Mouse (Mus musculus): Measurements from ENCODE around the gene Lcor. TPM values are rescaled to one million over a fixed set of nuclear protein-coding genes. Genes with fewer than 3 reads are reported as not detected.

Gene Lcor
- polyA plus RNA-seq, 1 experiment from 2014 or later = 5.9 TPM

- no peak for ATAC-seq (ENCODE audit: low read depth)
Measured at GRCm38 (mm10) chr19:41447760-41448159, 34.7 kb upstream of the Lcor start.

DNA sequence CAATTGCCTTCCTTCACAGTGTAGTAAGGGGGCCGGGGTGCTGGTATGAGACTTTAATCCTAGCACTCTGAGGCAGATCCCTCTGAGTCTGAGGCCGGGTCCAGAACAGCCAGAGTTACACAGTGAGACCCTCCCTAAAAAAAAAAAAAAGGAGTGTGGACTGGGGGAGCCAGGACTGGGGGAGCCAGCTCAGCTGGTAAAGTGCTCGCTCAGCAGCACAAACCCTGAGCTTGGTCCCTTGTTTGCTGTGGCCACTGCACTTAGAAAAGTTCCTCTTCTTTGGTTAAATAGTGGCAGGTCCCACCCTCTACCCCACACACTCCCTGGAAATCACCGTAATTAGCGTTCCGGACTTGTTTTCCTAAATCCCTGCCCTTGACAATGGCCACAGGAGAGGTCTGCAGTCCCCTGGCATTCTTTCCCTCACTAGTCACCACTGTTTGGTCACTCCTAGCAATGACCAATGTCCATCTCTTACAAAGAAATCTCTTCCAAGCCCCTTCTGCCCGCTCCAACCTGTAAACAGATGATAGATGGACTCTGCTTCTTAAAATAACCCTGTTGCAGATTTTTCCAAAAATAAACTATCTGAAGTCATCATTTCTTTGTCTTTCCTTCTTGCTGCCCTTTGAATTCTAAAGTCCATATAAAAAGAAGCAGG, 32.9 kb upstream of the Lcor start:
- Histone ChIP-seq H3K4me2 (no peak overlapping the region), H3K9me3 (replicated peaks) (peaks cover 6% of the 10 kb centered on the region; the same call in 1 of the 2 replicates), H3K4me1 (replicated peaks) (peaks cover 68% of the 10 kb centered on the region), H3K4me3 (replicated peaks) (no peak overlapping the region), H3K9ac (no peak overlapping the region), H3K27ac (peak overlapping the region; percentile 34; the same call in 1 of the 2 replicates), H3K27me3 (no peaks in the 10 kb centered on the region), H3K36me3 (no peaks in the 10 kb centered on the region)
- WGBS (ENCODE audit: insufficient replicate concordance) = 66% methylated on average over 7 of the region's 7 CpGs
- DNase-seq (no peak), ATAC-seq (ENCODE audit: low read depth) (no peak)

More at GRCm38 (mm10) chr19:41447760-41448159, 34.7 kb upstream of the Lcor start:
- H3K27me3 ChIP-seq = no peaks in the 10 kb centered on the region
- no peak overlapping the region for H3K4me2 ChIP-seq
- DNase-seq = no peak
- no peaks in the 10 kb centered on the region for H3K36me3 ChIP-seq
- no peaks in the 10 kb centered on the region for H3K9me3 ChIP-seq (replicated peaks)
- WGBS (ENCODE audit: insufficient replicate concordance) = 71% methylated on average over 2 of the region's 2 CpGs
- H3K4me1 ChIP-seq (replicated peaks) = peaks cover 74% of the 10 kb centered on the region
- H3K27ac ChIP-seq = no peak overlapping the region; the same call in 1 of the 2 replicates
- H3K4me3 ChIP-seq (replicated peaks) = no peak overlapping the region
- H3K9ac ChIP-seq = no peak overlapping the region

GRCm38 (mm10) chr19:41452166-41452565, 30.3 kb upstream of the Lcor start:
- H3K36me3 ChIP-seq = 0 out of 2 replicates have a peak, but pooled peaks cover 3% of the 10 kb centered on the region
- H3K9me3 ChIP-seq (replicated peaks) = peaks cover 18% of the 10 kb centered on the region
- no peak overlapping the region for H3K9ac ChIP-seq
- ATAC-seq (ENCODE audit: low read depth) (peak; percentile 67), DNase-seq (peak; percentile 57)
- H3K4me1 ChIP-seq (replicated peaks) = peaks cover 60% of the 10 kb centered on the region
- H3K27ac ChIP-seq = no peak overlapping the region
- H3K4me3 ChIP-seq (replicated peaks) = no peak overlapping the region
- no peaks in the 10 kb centered on the region for H3K27me3 ChIP-seq
- WGBS (ENCODE audit: insufficient replicate concordance) = 6% methylated on average over 3 of the region's 3 CpGs
- no peak overlapping the region for H3K4me2 ChIP-seq

DNA sequence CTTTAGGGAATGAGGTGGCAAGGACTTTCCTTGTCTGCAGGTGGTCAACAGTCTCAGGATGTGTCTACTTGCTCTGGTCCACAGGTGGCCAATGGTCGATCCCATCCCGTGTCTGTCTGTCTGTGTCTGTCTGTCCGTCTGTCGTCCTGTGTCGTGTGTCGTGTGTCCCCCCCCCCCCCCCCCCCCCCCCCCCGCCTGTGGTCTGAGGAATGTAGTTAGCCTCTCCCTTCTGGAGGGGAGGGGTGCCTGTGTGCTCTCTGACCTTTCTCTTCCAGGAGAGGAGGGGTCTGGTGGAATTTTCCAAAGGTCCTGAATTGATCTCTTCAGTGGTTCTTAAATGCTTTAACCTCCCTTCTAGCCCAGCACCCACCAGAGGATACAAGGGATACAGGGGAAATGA, 27.8 kb upstream of the Lcor start:
- Histone ChIP-seq H3K4me3 (replicated peaks) (no peak overlapping the region), H3K4me2 (0 out of 2 replicates have a peak overlapping the region, but pooled peaks have one; percentile 5)
- DNase-seq = no peak

GRCm38 (mm10) chr19:41455091-41455626, 27.3 kb upstream of the Lcor start:
- 31% methylated on average over 6 of the region's 6 CpGs for WGBS (ENCODE audit: insufficient replicate concordance)
- Histone ChIP-seq H3K9ac (no peak overlapping the region), H3K4me2 (no peak overlapping the region)

More for the DNA sequence above, 27.8 kb upstream of the Lcor start:
- no peak for ATAC-seq (ENCODE audit: low read depth)
- Histone ChIP-seq H3K27me3 (no peaks in the 10 kb centered on the region), H3K4me1 (replicated peaks) (peaks cover 49% of the 10 kb centered on the region), H3K9me3 (replicated peaks) (peaks cover 18% of the 10 kb centered on the region), H3K36me3 (0 out of 2 replicates have a peak, but pooled peaks cover 3% of the 10 kb centered on the region), H3K9ac (no peak overlapping the region), H3K27ac (peak overlapping the region; percentile 83)
- WGBS (ENCODE audit: insufficient replicate concordance) = 68% methylated on average over 6 of the region's 7 CpGs

DNA sequence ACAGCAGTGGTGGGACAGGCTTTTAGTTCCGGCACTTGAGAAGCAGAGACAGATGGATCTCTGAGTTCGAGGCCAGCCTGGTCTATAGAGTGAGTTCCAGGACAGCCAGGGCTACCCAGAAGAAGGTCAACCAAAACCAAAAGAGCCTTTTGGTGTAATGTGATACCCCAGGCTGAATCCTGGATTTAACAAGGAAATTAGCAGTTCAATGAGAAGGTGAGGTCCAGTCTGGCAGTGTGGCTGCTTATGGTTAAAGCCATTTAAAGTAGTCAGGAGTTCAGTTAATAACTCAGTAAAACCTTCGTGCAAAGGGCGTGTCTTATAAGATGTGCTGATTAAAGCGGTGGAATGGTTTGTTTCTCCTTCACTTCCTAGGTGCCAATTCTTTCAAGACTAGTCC, 25.3 kb upstream of the Lcor start:
- Histone ChIP-seq H3K27ac (no peak overlapping the region), H3K4me1 (replicated peaks) (peaks cover 28% of the 10 kb centered on the region), H3K4me3 (replicated peaks) (no peak overlapping the region), H3K4me2 (no peak overlapping the region), H3K36me3 (0 out of 2 replicates have a peak, but pooled peaks cover 3% of the 10 kb centered on the region), H3K27me3 (no peaks in the 10 kb centered on the region), H3K9me3 (replicated peaks) (peaks cover 18% of the 10 kb centered on the region), H3K9ac (no peak overlapping the region)
- no peak for DNase-seq
- no peak for ATAC-seq (ENCODE audit: low read depth)
- WGBS (ENCODE audit: insufficient replicate concordance) = 64% methylated on average over 5 of the region's 5 CpGs

More at GRCm38 (mm10) chr19:41455091-41455626, 27.3 kb upstream of the Lcor start:
- DNase-seq (peak; percentile 80), ATAC-seq (ENCODE audit: low read depth) (peak; percentile 80)
- H3K27me3 ChIP-seq = no peaks in the 10 kb centered on the region
- H3K9me3 ChIP-seq (replicated peaks) = peaks cover 18% of the 10 kb centered on the region
- peaks cover 47% of the 10 kb centered on the region for H3K4me1 ChIP-seq (replicated peaks)
- H3K27ac ChIP-seq = peak overlapping the region; percentile 83
- 0 out of 2 replicates have a peak, but pooled peaks cover 3% of the 10 kb centered on the region for H3K36me3 ChIP-seq
- H3K4me3 ChIP-seq (replicated peaks) = no peak overlapping the region

- no peak overlapping the region for H3K4me3 ChIP-seq (replicated peaks)
- H3K4me2 ChIP-seq = no peak overlapping the region
- DNase-seq (no peak), ATAC-seq (ENCODE audit: low read depth) (no peak)
- H3K27me3 ChIP-seq = no peaks in the 10 kb centered on the region
- no peaks in the 10 kb centered on the region for H3K36me3 ChIP-seq
- no peak overlapping the region for H3K9ac ChIP-seq
- H3K4me1 ChIP-seq (replicated peaks) = no peaks in the 10 kb centered on the region
- whole genome bisulfite sequencing (ENCODE audit: insufficient replicate concordance) = 64% methylated on average over 9 of the region's 9 CpGs
- no peak overlapping the region for H3K27ac ChIP-seq
- no peaks in the 10 kb centered on the region for H3K9me3 ChIP-seq (replicated peaks)
Measured at GRCm38 (mm10) chr19:41462166-41462735, 20.2 kb upstream of the Lcor start.

DNA sequence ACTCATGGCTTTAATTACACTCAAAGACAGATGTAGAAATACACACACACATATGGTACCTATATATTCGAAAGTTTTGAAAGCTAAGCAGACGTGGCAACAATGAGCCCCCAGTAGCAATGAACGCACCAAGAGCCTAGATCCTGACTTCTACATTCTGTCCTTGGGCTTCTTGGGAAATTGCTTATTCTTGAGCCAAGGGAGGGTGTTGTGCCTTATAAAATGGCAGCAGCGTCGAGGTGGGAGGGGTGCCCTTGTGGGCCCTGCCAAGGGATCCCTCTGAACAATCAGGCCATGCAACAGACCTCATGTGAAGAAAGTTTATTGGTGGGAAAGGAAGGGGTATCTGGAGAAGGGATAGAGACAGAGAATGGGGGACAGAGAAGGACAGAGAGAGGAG, 18.6 kb upstream of the Lcor start:
- Histone ChIP-seq H3K9me3 (replicated peaks) (no peaks in the 10 kb centered on the region), H3K4me2 (no peak overlapping the region), H3K4me3 (replicated peaks) (no peak overlapping the region), H3K4me1 (replicated peaks) (no peaks in the 10 kb centered on the region), H3K36me3 (no peaks in the 10 kb centered on the region), H3K27ac (no peak overlapping the region), H3K9ac (no peak overlapping the region), H3K27me3 (no peaks in the 10 kb centered on the region)
- no peak for DNase-seq
- no peak for ATAC-seq (ENCODE audit: low read depth)
- WGBS (ENCODE audit: insufficient replicate concordance) = 69% methylated on average over 5 of the region's 5 CpGs

DNA sequence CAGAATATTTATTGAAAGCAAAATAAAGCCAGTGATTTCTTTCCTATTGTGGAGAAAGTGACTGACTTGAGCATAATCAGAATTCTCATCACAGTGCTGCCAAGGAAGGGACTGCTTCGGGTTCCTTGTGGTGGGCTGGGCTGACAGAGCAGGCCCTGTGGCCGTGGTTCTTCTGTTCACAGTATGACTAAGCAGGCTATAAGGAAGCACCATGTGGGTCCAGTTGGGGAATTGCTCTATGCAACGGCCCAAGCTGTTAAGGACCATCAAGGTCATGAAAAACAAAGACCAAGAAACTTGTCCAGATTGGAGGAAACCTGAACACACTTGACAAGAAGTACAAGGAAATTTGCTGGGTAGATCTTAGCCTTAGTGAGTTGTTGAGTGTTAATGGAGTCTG, 16.0 kb upstream of the Lcor start:
- Histone ChIP-seq H3K27me3 (no peaks in the 10 kb centered on the region), H3K9me3 (replicated peaks) (no peaks in the 10 kb centered on the region), H3K4me2 (no peak overlapping the region), H3K27ac (no peak overlapping the region), H3K36me3 (no peaks in the 10 kb centered on the region), H3K9ac (no peak overlapping the region), H3K4me1 (replicated peaks) (no peaks in the 10 kb centered on the region), H3K4me3 (replicated peaks) (no peak overlapping the region)
- ATAC-seq (ENCODE audit: low read depth) (no peak), DNase-seq (no peak)
- WGBS (ENCODE audit: insufficient replicate concordance) = 57% methylated on average over 3 of the region's 3 CpGs

DNA sequence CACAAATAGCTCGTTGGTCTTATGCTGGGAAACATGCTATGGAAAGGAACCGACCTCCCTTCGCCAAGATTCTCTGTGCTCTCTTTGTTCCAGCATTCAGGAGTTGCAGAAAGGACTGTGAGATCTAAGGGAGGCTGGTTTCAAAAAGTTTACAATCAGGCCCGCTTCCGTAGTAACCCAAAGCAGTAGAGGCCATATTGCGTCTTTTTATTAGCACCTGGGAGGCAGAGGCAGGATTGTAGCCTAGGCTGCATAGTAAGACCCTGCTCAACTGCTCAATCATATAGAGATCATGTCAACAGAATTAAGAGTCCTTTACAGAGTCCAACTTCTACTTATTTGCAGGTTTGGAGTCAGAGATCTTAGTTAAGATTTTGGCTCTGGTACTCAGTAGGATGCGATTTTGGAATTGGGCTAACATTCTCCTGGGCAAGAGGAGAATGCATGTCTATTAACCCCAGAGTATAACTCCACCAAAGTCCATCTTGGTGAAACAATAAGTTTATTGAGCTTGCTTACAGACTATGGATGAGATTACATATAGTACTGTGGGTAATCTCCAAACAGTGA, 8.8 kb upstream of the Lcor start:
- H3K4me3 ChIP-seq (replicated peaks) = no peak overlapping the region
- no peak overlapping the region for H3K9ac ChIP-seq
- WGBS (ENCODE audit: insufficient replicate concordance) = 79% methylated on average over 7 of the region's 7 CpGs
- H3K9me3 ChIP-seq (replicated peaks) = no peaks in the 10 kb centered on the region
- H3K27ac ChIP-seq = no peak overlapping the region
- no peaks in the 10 kb centered on the region for H3K27me3 ChIP-seq
- DNase-seq (no peak), ATAC-seq (ENCODE audit: low read depth) (no peak)
- peaks cover 11% of the 10 kb centered on the region for H3K4me1 ChIP-seq (replicated peaks)
- no peaks in the 10 kb centered on the region for H3K36me3 ChIP-seq
- H3K4me2 ChIP-seq = no peak overlapping the region

- ATAC-seq (ENCODE audit: low read depth) (0 out of 2 replicates have a peak, but pooled peaks have one; percentile 51), DNase-seq (no peak)
- no peak overlapping the region for H3K4me3 ChIP-seq (replicated peaks)
- H3K36me3 ChIP-seq = no peaks in the 10 kb centered on the region
- H3K9me3 ChIP-seq (replicated peaks) = no peaks in the 10 kb centered on the region
- H3K4me2 ChIP-seq = no peak overlapping the region
- peaks cover 11% of the 10 kb centered on the region for H3K4me1 ChIP-seq (replicated peaks)
- peak overlapping the region; percentile 58; the same call in 1 of the 2 replicates for H3K27ac ChIP-seq
- 37% methylated on average over 2 of the region's 2 CpGs for WGBS (ENCODE audit: insufficient replicate concordance)
- no peak overlapping the region for H3K9ac ChIP-seq
- H3K27me3 ChIP-seq = no peaks in the 10 kb centered on the region
Measured at GRCm38 (mm10) chr19:41474943-41475342, 7.5 kb upstream of the Lcor start.

Measured in liver, embryonic 13.5 days (tissue).